Mouse (Mus musculus): Measurements from ENCODE around the gene Mcoln2. TPM values are rescaled to one million over a fixed set of nuclear protein-coding genes. Genes with fewer than 3 reads are reported as not detected.

The Mcoln2 gene
- polyA plus RNA-seq, 1 experiment from 2014 or later: 8.8 TPM

- Histone ChIP-seq H3K4me1 (ENCODE audit: control insufficient read depth, insufficient read depth, low read length) (peaks cover 5% of the 10 kb centered on the region), H3K9me3 (ENCODE audit: control insufficient read depth, low read length) (no peaks in the 10 kb centered on the region), H3K9ac (ENCODE audit: low read depth, low read length) (no peak overlapping the region), H3K27ac (ENCODE audit: low read length) (no peak overlapping the region), H3K4me2 (ENCODE audit: low read depth, low read length) (no peak overlapping the region), H3K4me3 (ENCODE audit: low read length) (no peak overlapping the region), H3K27me3 (replicated peaks; ENCODE audit: control insufficient read depth, insufficient read depth, low read length) (peaks cover 4% of the 10 kb centered on the region; the same call in 1 of the 2 replicates), H3K36me3 (ENCODE audit: control insufficient read depth, insufficient read depth, low read length) (no peaks in the 10 kb centered on the region)
- peak; percentile 62 for ATAC-seq
- WGBS: 59% methylated on average over 3 of the region's 3 CpGs
These were observed 77.8 kb downstream of the Mcoln2 start for GRCm38 (mm10) chr3:146227427-146227826.

DNA sequence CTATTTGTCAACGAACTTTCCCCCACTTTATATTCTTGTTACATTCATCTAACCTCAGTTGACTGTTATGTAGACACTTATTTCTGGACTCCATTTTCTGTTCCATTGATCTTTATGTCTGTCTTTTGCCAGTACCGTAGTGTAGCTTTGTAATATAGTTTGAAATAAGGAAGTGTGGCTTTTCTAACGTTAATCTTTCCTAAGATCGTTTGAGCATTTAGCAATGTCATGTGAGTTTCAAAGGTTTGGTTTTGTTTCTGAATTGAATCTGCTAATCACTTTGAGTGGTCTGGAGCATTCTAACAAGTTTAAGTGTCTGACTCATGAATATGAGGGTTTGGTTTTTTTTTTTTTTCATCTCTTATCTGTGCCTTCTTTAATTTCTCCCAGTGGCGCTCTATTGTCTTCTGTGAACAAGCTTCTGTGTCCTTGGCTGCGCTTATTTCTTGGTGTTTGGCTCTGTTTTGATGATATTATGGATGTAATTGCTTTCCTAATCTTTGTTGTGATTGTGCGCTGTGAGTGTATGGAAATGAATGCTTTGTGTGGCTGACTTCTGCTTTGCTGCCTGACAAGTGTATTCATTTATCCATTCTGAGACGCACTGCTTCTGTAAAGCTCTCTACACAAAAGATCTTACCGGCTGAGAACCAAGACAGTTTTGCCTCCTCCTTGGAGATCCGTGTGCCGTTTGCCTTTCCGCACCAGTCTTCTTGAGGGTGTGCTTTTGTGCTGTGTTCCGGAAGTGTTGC is 79.1 kb downstream of the Mcoln2 start:
- Histone ChIP-seq H3K4me3 (ENCODE audit: low read length) (no peak overlapping the region), H3K9ac (ENCODE audit: low read depth, low read length) (no peak overlapping the region), H3K9me3 (ENCODE audit: control insufficient read depth, low read length) (no peaks in the 10 kb centered on the region), H3K4me1 (ENCODE audit: control insufficient read depth, insufficient read depth, low read length) (peaks cover 5% of the 10 kb centered on the region), H3K36me3 (ENCODE audit: control insufficient read depth, insufficient read depth, low read length) (no peaks in the 10 kb centered on the region), H3K4me2 (ENCODE audit: low read depth, low read length) (no peak overlapping the region), H3K27ac (ENCODE audit: low read length) (no peak overlapping the region), H3K27me3 (replicated peaks; ENCODE audit: control insufficient read depth, insufficient read depth, low read length) (no peaks in the 10 kb centered on the region)
- no peak for ATAC-seq
- 76% methylated on average over 13 of the region's 13 CpGs for WGBS

DNA sequence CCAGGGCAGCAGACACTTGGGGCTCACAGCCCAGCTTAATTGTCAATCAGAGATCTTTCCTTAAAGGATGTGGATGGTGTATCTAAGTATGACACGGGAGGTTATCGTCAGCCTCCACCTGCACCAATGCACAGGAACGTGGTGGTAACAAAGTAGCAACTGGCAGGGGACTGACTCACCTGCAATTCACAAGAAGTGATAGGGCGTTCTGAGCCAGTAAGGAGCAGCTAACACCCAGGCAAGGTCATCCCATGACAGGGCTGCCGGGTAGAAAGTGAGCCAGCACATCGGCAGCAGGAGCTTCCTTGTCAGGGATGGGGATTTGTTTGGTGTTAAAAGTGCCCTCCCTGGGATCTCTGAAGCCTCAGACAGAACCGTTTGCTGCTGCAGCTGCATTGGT is 83.1 kb downstream of the Mcoln2 start:
- 50% methylated on average over 7 of the region's 7 CpGs for WGBS
- Histone ChIP-seq H3K27ac (ENCODE audit: low read length) (no peak overlapping the region), H3K9ac (ENCODE audit: low read depth, low read length) (no peak overlapping the region), H3K4me1 (ENCODE audit: control insufficient read depth, insufficient read depth, low read length) (peaks cover 4% of the 10 kb centered on the region; the same call in 1 of the 2 replicates), H3K9me3 (ENCODE audit: control insufficient read depth, low read length) (no peaks in the 10 kb centered on the region), H3K4me2 (ENCODE audit: low read depth, low read length) (no peak overlapping the region), H3K4me3 (ENCODE audit: low read length) (no peak overlapping the region), H3K36me3 (ENCODE audit: control insufficient read depth, insufficient read depth, low read length) (no peaks in the 10 kb centered on the region), H3K27me3 (replicated peaks; ENCODE audit: control insufficient read depth, insufficient read depth, low read length) (no peaks in the 10 kb centered on the region)
- ATAC-seq: peak; percentile 69

DNA sequence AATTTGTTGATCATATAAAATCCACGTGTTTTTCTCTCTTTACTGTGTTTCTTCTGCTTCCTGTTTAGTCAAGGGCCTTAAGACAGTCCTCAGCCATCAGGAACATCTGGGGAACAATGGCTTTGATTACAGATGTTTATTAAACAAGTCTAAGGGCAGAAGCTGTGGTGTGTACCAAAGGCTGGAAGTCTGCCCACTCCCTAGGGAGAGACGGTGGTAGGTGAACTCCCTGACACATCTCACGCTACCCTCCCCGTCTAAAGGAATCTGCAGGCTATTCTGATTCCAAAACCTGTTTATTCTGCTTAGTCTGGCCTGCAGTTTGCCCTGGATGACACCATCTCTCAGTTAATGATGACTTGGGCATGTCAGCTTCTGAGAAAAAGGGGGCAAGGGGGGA is 84.1 kb downstream of the Mcoln2 start:
- Histone ChIP-seq H3K27me3 (replicated peaks; ENCODE audit: control insufficient read depth, insufficient read depth, low read length) (no peaks in the 10 kb centered on the region), H3K4me1 (ENCODE audit: control insufficient read depth, insufficient read depth, low read length) (peaks cover 4% of the 10 kb centered on the region; the same call in 1 of the 2 replicates), H3K27ac (ENCODE audit: low read length) (no peak overlapping the region), H3K9ac (ENCODE audit: low read depth, low read length) (no peak overlapping the region), H3K4me3 (ENCODE audit: low read length) (no peak overlapping the region), H3K4me2 (ENCODE audit: low read depth, low read length) (no peak overlapping the region), H3K36me3 (ENCODE audit: control insufficient read depth, insufficient read depth, low read length) (no peaks in the 10 kb centered on the region), H3K9me3 (ENCODE audit: control insufficient read depth, low read length) (no peaks in the 10 kb centered on the region)
- 47% methylated on average over 4 of the region's 4 CpGs for WGBS
- ATAC-seq: no peak

- ATAC-seq: no peak
- Histone ChIP-seq H3K4me1 (ENCODE audit: control insufficient read depth, insufficient read depth, low read length) (peaks cover 4% of the 10 kb centered on the region; the same call in 1 of the 2 replicates), H3K9ac (ENCODE audit: low read depth, low read length) (no peak overlapping the region), H3K27ac (ENCODE audit: low read length) (no peak overlapping the region), H3K36me3 (ENCODE audit: control insufficient read depth, insufficient read depth, low read length) (no peaks in the 10 kb centered on the region), H3K4me3 (ENCODE audit: low read length) (no peak overlapping the region), H3K4me2 (ENCODE audit: low read depth, low read length) (no peak overlapping the region), H3K9me3 (ENCODE audit: control insufficient read depth, low read length) (no peaks in the 10 kb centered on the region), H3K27me3 (replicated peaks; ENCODE audit: control insufficient read depth, insufficient read depth, low read length) (no peaks in the 10 kb centered on the region)
- 48% methylated on average over 10 of the region's 10 CpGs for WGBS
These were observed 84.9 kb downstream of the Mcoln2 start for GRCm38 (mm10) chr3:146234530-146234929.

DNA sequence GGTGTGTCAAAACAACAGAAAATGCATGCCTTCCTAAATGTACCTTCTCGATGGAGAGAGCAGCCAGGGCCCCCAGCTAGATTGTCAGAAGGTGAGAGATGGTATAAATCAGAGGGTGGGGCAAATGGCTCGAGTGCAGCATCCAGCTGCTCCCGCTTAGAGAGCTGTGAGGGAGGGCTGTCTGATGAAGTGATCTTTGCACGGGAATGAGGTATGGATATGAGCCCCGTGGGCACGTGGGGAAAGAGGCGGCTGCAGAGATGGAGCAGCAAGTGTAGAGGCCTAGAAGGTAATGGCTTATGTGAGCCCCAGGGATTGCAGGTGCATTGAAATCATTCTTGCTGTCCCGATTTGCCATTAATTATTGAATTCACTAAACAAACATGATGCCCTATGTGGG is 86.6 kb downstream of the Mcoln2 start:
- H3K36me3 ChIP-seq (ENCODE audit: control insufficient read depth, insufficient read depth, low read length): no peaks in the 10 kb centered on the region
- H3K9ac ChIP-seq (ENCODE audit: low read depth, low read length): no peak overlapping the region
- no peak for ATAC-seq
- 41% methylated on average over 8 of the region's 8 CpGs for WGBS
- H3K27me3 ChIP-seq (replicated peaks; ENCODE audit: control insufficient read depth, insufficient read depth, low read length): no peaks in the 10 kb centered on the region
- H3K9me3 ChIP-seq (ENCODE audit: control insufficient read depth, low read length): no peaks in the 10 kb centered on the region
- H3K4me1 ChIP-seq (ENCODE audit: control insufficient read depth, insufficient read depth, low read length): peaks cover 4% of the 10 kb centered on the region; the same call in 1 of the 2 replicates
- no peak overlapping the region for H3K4me2 ChIP-seq (ENCODE audit: low read depth, low read length)
- H3K4me3 ChIP-seq (ENCODE audit: low read length): no peak overlapping the region
- H3K27ac ChIP-seq (ENCODE audit: low read length): no peak overlapping the region

DNA sequence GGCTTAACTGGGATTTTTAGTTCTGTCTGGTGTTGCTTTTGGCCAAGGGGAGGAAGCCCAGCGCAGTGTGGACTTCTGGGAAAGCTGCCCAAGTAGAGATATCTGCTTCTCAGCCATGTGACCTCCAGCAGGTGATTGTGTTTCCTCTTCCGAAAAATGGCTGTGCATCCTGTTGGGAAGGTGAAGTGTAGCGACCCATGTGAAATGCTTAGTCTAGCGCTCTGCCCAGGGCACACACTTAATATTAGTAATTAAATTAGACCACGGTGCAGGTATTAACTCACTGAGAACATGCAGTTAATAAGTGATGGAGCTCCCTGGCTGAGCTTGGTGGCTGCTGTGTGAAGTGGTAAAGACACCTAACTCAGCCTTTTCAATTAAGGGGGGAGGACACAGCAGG is 88.0 kb downstream of the Mcoln2 start:
- no peaks in the 10 kb centered on the region for H3K27me3 ChIP-seq (replicated peaks; ENCODE audit: control insufficient read depth, insufficient read depth, low read length)
- peaks cover 4% of the 10 kb centered on the region; the same call in 1 of the 2 replicates for H3K4me1 ChIP-seq (ENCODE audit: control insufficient read depth, insufficient read depth, low read length)
- no peaks in the 10 kb centered on the region for H3K36me3 ChIP-seq (ENCODE audit: control insufficient read depth, insufficient read depth, low read length)
- no peak overlapping the region for H3K9ac ChIP-seq (ENCODE audit: low read depth, low read length)
- 85% methylated on average over 5 of the region's 5 CpGs for WGBS
- H3K4me3 ChIP-seq (ENCODE audit: low read length): no peak overlapping the region
- H3K4me2 ChIP-seq (ENCODE audit: low read depth, low read length): no peak overlapping the region
- H3K27ac ChIP-seq (ENCODE audit: low read length): no peak overlapping the region
- no peak for ATAC-seq
- no peaks in the 10 kb centered on the region for H3K9me3 ChIP-seq (ENCODE audit: control insufficient read depth, low read length)

GRCm38 (mm10) chr3:146244630-146245029 is 95.0 kb downstream of the Mcoln2 start:
- H3K9ac ChIP-seq (ENCODE audit: low read depth, low read length): no peak overlapping the region
- 73% methylated on average over 1 of the region's 1 CpGs for WGBS
- H3K4me1 ChIP-seq (ENCODE audit: control insufficient read depth, insufficient read depth, low read length): no peaks in the 10 kb centered on the region
- no peak for ATAC-seq
- H3K27ac ChIP-seq (ENCODE audit: low read length): no peak overlapping the region
- no peaks in the 10 kb centered on the region for H3K27me3 ChIP-seq (replicated peaks; ENCODE audit: control insufficient read depth, insufficient read depth, low read length)
- no peak overlapping the region for H3K4me3 ChIP-seq (ENCODE audit: low read length)
- H3K4me2 ChIP-seq (ENCODE audit: low read depth, low read length): no peak overlapping the region
- H3K9me3 ChIP-seq (ENCODE audit: control insufficient read depth, low read length): no peaks in the 10 kb centered on the region
- no peaks in the 10 kb centered on the region for H3K36me3 ChIP-seq (ENCODE audit: control insufficient read depth, insufficient read depth, low read length)

Data from intestine, embryonic 16.5 days (tissue).